ENCODE assay signal across 19 mouse cellular contexts in the genomic region with DNA sequence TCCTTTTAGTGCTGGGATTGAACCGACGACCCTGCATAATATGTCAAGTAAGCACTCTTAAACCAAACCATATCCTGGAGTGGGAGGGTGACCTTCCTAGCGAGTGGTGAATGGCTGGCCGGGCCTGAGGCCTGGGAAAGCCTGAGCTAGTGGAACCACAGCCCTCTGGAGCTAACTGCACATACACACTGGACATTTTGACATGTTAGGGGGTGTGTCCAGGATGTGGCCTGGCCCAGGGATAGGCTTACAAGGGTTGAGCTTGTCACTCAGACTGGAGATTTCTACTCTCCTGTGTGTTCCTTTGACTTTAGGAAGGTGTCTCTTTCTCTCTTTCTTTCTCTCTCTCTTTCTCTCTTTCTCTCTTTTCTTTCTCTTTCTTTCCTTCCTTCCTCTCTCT. TPM values are rescaled to one million over a fixed set of nuclear protein-coding genes. Genes with fewer than 3 reads are reported as not detected.
DNase-seq lines count a peak whose midpoint lies in the region; ATAC-seq and TF ChIP-seq lines count a peak whose summit lies in the region.
"Had no signal": no experiment of that assay in that cellular context is flagged by ENCODE, and none has a peak within 500 bp of the region (broad histone marks: within the 10 kb centered on the region; RNA-seq: fewer than 3 reads in every experiment).

No protein-coding gene starts in this region.

- peak; percentile 58 for DNase-seq in 416B (ENCODE audit: low read depth)
- no peak for DNase-seq in adrenal gland, postnatal 14 days
- no peak for DNase-seq in cerebellum, adult 2 months
- DNase-seq: adrenal gland, adult 2 months; adrenal gland, adult 8-10 months; adrenal gland, postnatal 10 days; adrenal gland, postnatal 25 days; adrenal gland, postnatal 36 days; B cell, adult 2 months; cerebellum, adult 11 months; cerebellum, adult 11-12 months; cerebellum, adult 18-20 months; cerebellum, adult 8-10 months; cerebellum, adult 9-10 months had no signal

- H3K4me1 ChIP-seq in cerebellum, adult 2 months (ENCODE audit: control insufficient read depth, insufficient read depth, low read length), result no peaks in the 10 kb centered on the region

- no peaks in the 10 kb centered on the region for H3K27me3 ChIP-seq in cerebellum, adult 2 months (ENCODE audit: control insufficient read depth, insufficient read depth, low read length)
- H3K27me3 ChIP-seq: CH12.LX, Patski had no signal

- no peak for TF ChIP-seq POLR2A in cerebellum, adult 2 months (IDR thresholded peaks at IDR 0.05; ENCODE audit: borderline replicate concordance, insufficient read depth, low read length)

- ATAC-seq in common myeloid progenitor, adult 5-6 weeks (replicated peaks; ENCODE audit: low read depth, poor library complexity, severe bottlenecking), result peak; percentile 67
- ATAC-seq: activated CD4-positive, CD25-positive, alpha-beta regulatory T cell, adult 4 months; CD4-positive, CD25-positive, alpha-beta regulatory T cell, adult 4 months; Patski had no signal

- no peak for TF ChIP-seq CTCF in cerebellum, adult 2 months (IDR thresholded peaks at IDR 0.05; ENCODE audit: borderline replicate concordance, insufficient read depth, low read depth, low read length)

- no peak overlapping the region for H3K4me3 ChIP-seq in cerebellum, adult 2 months (replicated peaks; ENCODE audit: insufficient read depth, low read depth, low read length)

- H3K27ac ChIP-seq in cerebellum, adult 2 months (ENCODE audit: insufficient read depth, low read length), result no peak overlapping the region

- WGBS in cerebellum, adult 2 months, result 81% methylated on average over 4 of the region's 4 CpGs

RNA-seq across cellular contexts. Expression of a gene that starts 13.1 kb away (rescaled TPM):
- 32.4 and 34.3 TPM in 2 replicates for total RNA-seq in common myeloid progenitor, adult 5-6 weeks (2017)
- total RNA-seq in adrenal gland, postnatal 14 days (2021), result 40.6 and 42.7 TPM in 2 replicates
- polyA plus RNA-seq in cerebellum, adult 2 months (2012; rRNA removed), result 43.8 and 45.0 TPM in 2 replicates

RNA-seq across cellular contexts. Expression of a gene that starts 13.9 kb away (rescaled TPM):
- 2.3 and 9.3 TPM in 2 replicates for total RNA-seq in common myeloid progenitor, adult 5-6 weeks (2017)
- 8.7 and 10.0 TPM in 2 replicates for total RNA-seq in adrenal gland, postnatal 14 days (2021)
- 12.5 and 13.9 TPM in 2 replicates for polyA plus RNA-seq in cerebellum, adult 2 months (2012; rRNA removed)

RNA-seq across cellular contexts. Expression of a gene that starts 58.3 kb away (rescaled TPM):
- 42.8 and 55.1 TPM in 2 replicates for total RNA-seq in common myeloid progenitor, adult 5-6 weeks (2017)
- total RNA-seq in adrenal gland, postnatal 14 days (2021), result 46.4 and 51.7 TPM in 2 replicates
- polyA plus RNA-seq in cerebellum, adult 2 months (2012; rRNA removed), result 35.5 and 38.1 TPM in 2 replicates
